Mouse (Mus musculus) liver, adult (tissue): Measurements from ENCODE around the gene Igf2.

Experiments used
- GATA4 ChIP-seq: IDR thresholded peaks from 2 replicates; pipeline ENCODE4 v1.6.1; 2014; ENCODE audit warnings: mild to moderate bottlenecking, low read length; ENCODE audit not compliant: insufficient replicate concordance

The Igf2 gene

DNA sequence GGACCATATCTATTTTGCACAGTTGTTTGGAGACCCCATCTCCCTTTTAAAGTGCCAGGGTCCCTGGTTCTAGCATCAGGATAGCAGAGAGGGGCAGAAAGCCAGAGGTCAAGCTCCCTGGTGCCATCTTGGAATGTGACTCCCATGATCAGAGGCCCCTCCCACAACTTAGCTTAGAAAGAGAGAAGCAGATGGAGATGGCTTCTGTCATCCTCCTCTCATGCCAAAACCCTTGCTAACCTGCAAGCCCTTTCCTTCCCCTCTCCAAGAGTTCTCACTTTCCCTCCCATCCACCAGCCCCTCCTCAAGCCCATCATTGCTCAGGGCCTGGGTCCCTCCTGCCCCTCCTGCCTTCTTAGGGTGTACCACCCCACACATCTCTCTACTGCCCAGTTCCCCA is 30.4 kb downstream of the Igf2 start:
- no peak for TF ChIP-seq GATA4

DNA sequence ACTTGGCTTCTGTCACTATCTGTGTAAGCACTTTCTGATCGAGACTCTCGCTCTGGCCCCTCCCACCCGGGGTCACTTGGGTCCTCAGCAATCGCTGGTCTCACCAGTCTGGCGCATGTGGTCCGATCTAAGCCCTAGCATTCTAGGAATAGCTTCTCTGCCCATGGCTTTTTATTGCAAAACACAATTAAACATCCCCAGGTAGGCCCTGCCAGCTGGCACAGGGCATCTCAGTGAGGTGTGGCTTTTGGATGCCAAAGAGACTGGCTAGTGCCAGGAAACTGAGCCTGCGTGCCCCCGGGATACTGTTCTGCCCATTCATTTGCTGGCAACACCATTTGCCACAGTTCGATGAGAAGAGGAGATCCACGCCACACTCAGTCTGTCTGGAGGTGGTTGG is 35.9 kb downstream of the Igf2 start:
- TF ChIP-seq GATA4 = no peak

DNA sequence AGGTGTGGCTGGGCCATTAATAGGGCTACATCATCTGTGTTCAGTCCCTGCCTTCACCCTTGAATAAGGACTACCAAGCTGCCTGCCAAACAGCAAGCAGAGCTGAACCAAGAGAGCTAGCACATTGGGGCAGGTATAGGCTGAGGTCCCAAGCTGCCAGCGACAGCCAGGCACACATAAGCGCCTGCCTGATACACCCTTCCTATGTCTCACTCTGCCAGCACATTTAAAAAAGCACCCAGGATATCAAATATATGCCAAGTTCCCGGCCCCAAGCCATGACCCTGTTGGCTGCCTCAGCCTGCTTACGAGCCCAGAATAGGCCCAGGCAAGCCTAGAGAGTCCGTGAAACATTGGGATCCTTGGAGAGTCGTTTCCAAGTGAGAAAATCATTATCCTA is 36.8 kb downstream of the Igf2 start:
- TF ChIP-seq GATA4 = no peak

DNA sequence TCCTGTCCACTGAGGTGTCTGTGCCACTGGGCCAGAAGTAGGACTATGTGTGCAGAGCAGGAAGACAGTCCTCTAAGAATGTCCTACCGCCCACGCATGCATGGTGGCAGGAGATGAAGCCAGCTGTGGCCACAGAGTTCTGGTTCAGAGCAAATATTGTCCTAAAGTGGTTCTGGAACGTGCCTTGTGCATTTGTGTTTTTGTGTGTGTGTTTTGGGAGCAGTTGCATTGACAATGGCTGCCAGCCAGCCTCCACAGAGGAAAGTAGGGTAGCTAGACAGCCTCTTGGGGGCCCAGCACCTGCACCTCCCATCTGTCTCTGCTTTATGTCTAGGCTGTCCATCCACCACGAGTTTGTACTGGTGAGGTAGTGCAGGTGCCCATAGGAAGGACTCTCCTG is 44.4 kb downstream of the Igf2 start:
- TF ChIP-seq GATA4 = no peak

DNA sequence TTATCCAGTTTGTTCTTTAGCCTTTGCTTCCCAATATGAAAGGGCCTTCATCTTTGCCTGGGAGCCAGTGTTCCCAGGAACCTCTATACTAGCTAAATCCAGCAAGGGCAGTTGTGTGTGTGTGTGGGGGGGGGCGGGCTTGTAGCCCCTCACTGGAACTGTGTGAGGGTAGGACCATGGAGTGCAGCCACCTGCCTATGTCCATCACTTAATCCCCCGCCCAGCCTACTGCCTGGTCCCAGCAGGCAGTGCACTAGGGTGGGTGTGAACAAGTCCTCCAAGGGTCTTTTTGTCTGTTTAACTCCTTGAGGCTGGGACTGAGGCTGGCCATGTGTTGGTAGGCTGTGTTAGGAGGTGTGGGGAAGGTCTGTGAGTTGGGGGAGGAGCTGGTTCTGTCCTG is 53.5 kb downstream of the Igf2 start:
- no peak for TF ChIP-seq GATA4

DNA sequence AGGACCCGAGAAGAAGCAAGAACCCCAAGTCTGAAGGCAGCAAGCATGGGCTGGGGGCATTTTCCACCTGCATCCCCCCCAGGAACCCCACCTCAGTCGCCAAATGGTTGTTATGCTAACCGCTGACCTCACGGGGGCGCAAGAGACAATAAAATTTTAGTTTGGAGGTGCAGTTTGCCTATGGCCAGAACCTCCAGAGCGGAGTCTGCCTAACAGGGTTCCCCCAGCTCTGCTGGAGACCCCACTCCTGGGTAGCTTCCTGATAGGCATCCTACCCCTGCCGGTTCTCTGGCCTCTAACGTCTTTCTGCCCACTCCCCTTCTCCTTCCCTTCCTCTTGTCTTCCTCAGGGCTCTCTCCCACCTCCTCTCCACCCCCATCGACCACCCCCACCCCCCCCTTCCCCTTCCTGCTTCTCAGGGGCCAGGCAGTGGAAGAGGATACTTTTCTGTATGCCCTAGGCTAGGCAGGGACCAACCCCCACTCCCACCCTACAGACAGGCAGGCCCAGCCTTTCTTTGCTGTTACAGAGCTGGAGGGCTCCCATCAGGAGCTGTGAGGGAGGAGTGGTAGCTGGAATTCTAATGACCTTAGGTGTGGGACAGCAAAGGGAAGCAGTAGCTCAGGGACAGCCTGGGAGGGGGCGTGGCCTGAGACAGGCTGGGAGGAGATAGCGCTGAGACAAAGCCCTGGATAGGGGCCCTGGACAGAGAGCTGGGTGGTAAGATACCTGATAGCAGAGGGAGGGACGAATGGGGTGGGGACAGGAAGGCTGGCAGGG is 55.8 kb downstream of the Igf2 start:
- no peak for TF ChIP-seq GATA4

DNA sequence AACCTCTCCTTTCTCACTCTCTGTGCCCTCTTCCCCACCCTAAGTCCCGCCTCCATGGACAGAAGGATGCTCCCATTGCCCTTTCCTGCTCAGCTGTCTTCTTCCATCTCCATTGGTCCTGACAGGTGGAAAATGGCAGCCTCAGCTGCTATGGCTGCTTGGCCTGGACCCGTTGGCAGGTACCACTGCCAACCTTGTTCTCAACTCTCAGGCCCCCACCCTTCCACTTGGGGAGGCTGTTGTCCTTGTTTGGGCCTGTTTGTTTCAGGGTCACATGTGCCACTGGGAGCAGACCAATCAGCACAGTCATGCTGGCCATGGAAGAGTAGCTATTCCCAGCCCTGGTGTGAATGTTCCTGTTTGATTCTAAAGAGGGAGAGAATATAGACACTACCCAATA is 65.7 kb downstream of the Igf2 start:
- TF ChIP-seq GATA4 = no peak
